Mouse (Mus musculus): ENCODE data around the gene Pla2g16.

Pla2g16 gene

GRCm38 (mm10) chr19:7611942-7612757 is 54.9 kb downstream of the Pla2g16 start, which contains the start of gene Hrasls5:
Gene Hrasls5 (plus strand): TSS chr19:7612541.
- DNase-seq (ENCODE audit: low read depth, low spot score): no peak

GRCm38 (mm10) chr19:7613151-7613550 is 55.9 kb downstream of the Pla2g16 start:
- no peak for DNase-seq (ENCODE audit: low read depth, low spot score)

- DNase-seq (ENCODE audit: low read depth, low spot score): no peak
These were observed 59.1 kb downstream of the Pla2g16 start for GRCm38 (mm10) chr19:7616231-7616930.

- no peak for DNase-seq (ENCODE audit: low read depth, low spot score)
These were observed 59.8 kb downstream of the Pla2g16 start for GRCm38 (mm10) chr19:7617085-7617484.

- DNase-seq (ENCODE audit: low read depth, low spot score): no peak
These were observed 60.4 kb downstream of the Pla2g16 start for GRCm38 (mm10) chr19:7617696-7618095.

GRCm38 (mm10) chr19:7633021-7633420 is 75.8 kb downstream of the Pla2g16 start:
- DNase-seq (ENCODE audit: low read depth, low spot score): no peak

GRCm38 (mm10) chr19:7633786-7634185 is 76.5 kb downstream of the Pla2g16 start:
- no peak for DNase-seq (ENCODE audit: low read depth, low spot score)

Measured in retina, postnatal 7 days (tissue).